Mouse (Mus musculus) lung, postnatal 0 days (tissue): Measurements from ENCODE around the gene Mdm4.

Experiments
- CTCF ChIP-seq: IDR thresholded peaks from 2 replicates; pipeline ENCODE4 v1.5.1; 2016; ENCODE audit warnings: antibody characterized with exemption, mild to moderate bottlenecking
- EP300 ChIP-seq: IDR thresholded peaks from 2 replicates; pipeline ENCODE4 v1.6.1; 2016; ENCODE audit warnings: antibody characterized with exemption, mild to moderate bottlenecking, control low read depth

GRCm38 (mm10) chr1:132956809-132957208 lies 73.6 kb downstream of the Mdm4 start:
- TF ChIP-seq CTCF: no peak
- TF ChIP-seq EP300: no peak
